ENCODE assay signal across 8 mouse cellular contexts in the genomic region with DNA sequence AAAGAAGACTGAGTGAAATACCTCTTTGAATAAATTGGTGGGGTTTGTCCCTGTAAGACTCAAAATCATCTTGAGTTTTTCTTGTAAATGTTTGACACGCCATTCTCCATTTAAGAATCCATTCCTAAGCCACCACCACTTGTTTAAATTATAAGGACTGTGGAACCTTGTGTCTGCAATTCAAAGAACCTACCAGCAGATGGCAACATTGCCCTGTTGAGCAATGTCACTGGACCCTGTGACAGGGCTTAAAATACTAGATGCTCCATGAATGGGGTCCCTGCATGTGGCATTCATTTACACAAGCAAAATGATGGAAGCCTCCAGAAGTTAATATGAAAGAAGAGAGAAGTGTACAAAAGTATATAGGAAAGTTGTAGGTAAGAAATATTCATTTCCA.
DNase-seq lines count a peak whose midpoint lies in the region; ATAC-seq lines count a peak whose summit lies in the region.

No protein-coding gene starts in this region.

- no peak overlapping the region for H3K27ac ChIP-seq in kidney, embryonic 16.5 days (ENCODE audit: low read length)

- no peak; the same call in 1 of the 2 replicates for ATAC-seq in kidney, embryonic 16.5 days (ENCODE audit: low FRiP score, low TSS enrichment)
- ATAC-seq in megakaryocyte progenitor cell, adult 5-6 weeks (replicated peaks; ENCODE audit: poor library complexity), result peak; percentile 94

- H3K27me3 ChIP-seq in kidney, embryonic 16.5 days (ENCODE audit: insufficient read depth, low read length), result no peaks in the 10 kb centered on the region

- intact Hi-C loops in gastrocnemius, postnatal 14 days (cut with DNase I; ENCODE audit: low total_unique reads), result loop anchor here (10.0 kb wide), 1 partner anchor 477 kb away; a partner anchor contains a TSS

- DNase-seq in kidney, adult 11 months, result peak; percentile 5
- peak; percentile 37 for DNase-seq in MEL-GATA-1-ER (ENCODE audit: extremely low read depth, low read depth)
- peak; percentile 75 to 81 for DNase-seq in cerebellum, postnatal 10 days
- peak; percentile 6 for DNase-seq in gastrocnemius, postnatal 14 days
- peak; percentile 49 for DNase-seq in layer of hippocampus, adult 9-10 months (ENCODE audit: low spot score)
- no peak for DNase-seq in spleen, adult 12 weeks (ENCODE audit: low spot score)

- H3K36me3 ChIP-seq in kidney, embryonic 16.5 days (ENCODE audit: insufficient read depth, low read length), result no peaks in the 10 kb centered on the region

- H3K9ac ChIP-seq in kidney, embryonic 16.5 days (replicated peaks; ENCODE audit: low read length), result no peak overlapping the region

- WGBS in kidney, embryonic 16.5 days, result 68% methylated on average over 1 of the region's 1 CpGs

- H3K4me3 ChIP-seq in kidney, embryonic 16.5 days (ENCODE audit: low read length), result no peak overlapping the region

- no peaks in the 10 kb centered on the region for H3K9me3 ChIP-seq in kidney, embryonic 16.5 days (ENCODE audit: low read length)

- no peaks in the 10 kb centered on the region for H3K4me1 ChIP-seq in kidney, embryonic 16.5 days (ENCODE audit: insufficient read depth, low read length)

- H3K4me2 ChIP-seq in kidney, embryonic 16.5 days (replicated peaks; ENCODE audit: low read depth, low read length), result no peak overlapping the region
